Mouse (Mus musculus) thymus, postnatal 14 days (tissue): ENCODE data around the gene Pfkm.
A peak's percentile ranks its signal among the peaks of the same experiment; 100 is the strongest.

Source experiments
- DNase-seq: peaks from one replicate; pipeline ENCODE4 v3.0.0; 2021

Pfkm gene

GRCm38 (mm10) chr15:98092372-98093120, at the start of gene Pfkm:
TSS of gene Pfkm (plus strand) at chr15:98092589.
- no peak for DNase-seq

- DNase-seq: no peak
Measured at GRCm38 (mm10) chr15:98043967-98044366, 48.4 kb upstream of the Pfkm start.

- no peak for DNase-seq
Measured at GRCm38 (mm10) chr15:98044387-98044786, 48.0 kb upstream of the Pfkm start.

- DNase-seq: no peak
Measured at GRCm38 (mm10) chr15:98048918-98049700, 43.3 kb upstream of the Pfkm start.

GRCm38 (mm10) chr15:98051685-98052084, 40.7 kb upstream of the Pfkm start:
- DNase-seq: no peak

GRCm38 (mm10) chr15:98055246-98055645, 37.1 kb upstream of the Pfkm start:
- DNase-seq: peak; percentile 39

- peak; percentile 18 for DNase-seq
Measured at GRCm38 (mm10) chr15:98065881-98066280, 26.5 kb upstream of the Pfkm start.

GRCm38 (mm10) chr15:98066602-98067001, 25.8 kb upstream of the Pfkm start:
- DNase-seq: peak; percentile 66

- DNase-seq: peak; percentile 75
Measured at GRCm38 (mm10) chr15:98067492-98067891, 24.9 kb upstream of the Pfkm start.

GRCm38 (mm10) chr15:98068506-98068905, 23.9 kb upstream of the Pfkm start:
- DNase-seq: no peak

- peak; percentile 68 for DNase-seq
Measured at GRCm38 (mm10) chr15:98069566-98070245, 22.7 kb upstream of the Pfkm start.

- no peak for DNase-seq
Measured at GRCm38 (mm10) chr15:98070376-98070775, 22.0 kb upstream of the Pfkm start.

- DNase-seq: no peak
Measured at GRCm38 (mm10) chr15:98074521-98074920, 17.9 kb upstream of the Pfkm start.

GRCm38 (mm10) chr15:98075034-98075433, 17.4 kb upstream of the Pfkm start:
- no peak for DNase-seq

GRCm38 (mm10) chr15:98076901-98077300, 15.5 kb upstream of the Pfkm start:
- DNase-seq: no peak

GRCm38 (mm10) chr15:98088889-98089288, 3.5 kb upstream of the Pfkm start:
- peak; percentile 34 for DNase-seq

- peak; percentile 58 for DNase-seq
Measured at GRCm38 (mm10) chr15:98089421-98090183, 2.8 kb upstream of the Pfkm start.

- no peak for DNase-seq
Measured at GRCm38 (mm10) chr15:98091841-98092240, 548 bp upstream of the Pfkm start.

GRCm38 (mm10) chr15:98093121-98094011, 977 bp downstream of the Pfkm start, which contains the start of gene Senp1:
TSS of gene Senp1 (minus strand) at chr15:98093744.
- peak; percentile 92 for DNase-seq

- DNase-seq: no peak
Measured at GRCm38 (mm10) chr15:98094905-98095304, 2.5 kb downstream of the Pfkm start.

GRCm38 (mm10) chr15:98096957-98097356, 4.6 kb downstream of the Pfkm start:
- peak; percentile 28 for DNase-seq

- DNase-seq: no peak
Measured at GRCm38 (mm10) chr15:98098519-98098918, 6.1 kb downstream of the Pfkm start.
